Mouse (Mus musculus) MEL (cell line): ENCODE measurements at regions not wholly inside any gene's neighbourhood (a gene's known extent, or its start where the extent isn't known, plus 50 kb on each side); places are given as distances from the start of the nearest gene placed in this dataset.

ENCODE experiments used
- CTCF ChIP-seq, 3 experiments: IDR thresholded peaks in 2 of 3; conservative IDR thresholded peaks in 1 of 3; 2 replicates each; pipeline ENCODE4 v1.5.1; 2011 to 2012; ENCODE audit warnings: low read length in 3 of 3, low read depth in 2 of 3, mild to moderate bottlenecking in 2 of 3, improper control_type of control experiment in 1 of 3, inconsistent platforms in 1 of 3, mixed read lengths in 1 of 3, moderate library complexity in 1 of 3; ENCODE audit not compliant: control insufficient read depth in 1 of 3, insufficient read depth in 1 of 3, poor library complexity in 1 of 3, severe bottlenecking in 1 of 3
- MEF2A ChIP-seq: IDR thresholded peaks from 2 replicates; pipeline ENCODE4 v1.6.1; 2014; ENCODE audit warnings: low read depth, mild to moderate bottlenecking, inconsistent platforms, low read length, improper control_type of control experiment; ENCODE audit not compliant: poor library complexity, insufficient replicate concordance, severe bottlenecking; ENCODE audit errors: extremely low read depth
- POLR2AphosphoS5 ChIP-seq: IDR thresholded peaks from 2 replicates; pipeline ENCODE4 v1.6.1; 2012; ENCODE audit warnings: low read depth, borderline replicate concordance, mild to moderate bottlenecking, inconsistent platforms, low read length, moderate library complexity, mixed read lengths
- TAL1 ChIP-seq: IDR thresholded peaks from 2 replicates; pipeline ENCODE4 v1.6.1; 2012; ENCODE audit warnings: mild to moderate bottlenecking, inconsistent platforms, low read length, moderate library complexity, mixed read lengths
- USF1 ChIP-seq: IDR thresholded peaks from 2 replicates; pipeline ENCODE4 v1.6.1; 2014; ENCODE audit warnings: low read depth, mild to moderate bottlenecking, inconsistent platforms, low read length, improper control_type of control experiment, moderate library complexity
- ZC3H11A ChIP-seq: IDR thresholded peaks from 2 replicates; pipeline ENCODE4 v1.6.1; 2012; ENCODE audit warnings: low read depth, mild to moderate bottlenecking, inconsistent platforms, low read length, improper control_type of control experiment

GRCm38 (mm10) chr16:86361099-86361498, 459.5 kb upstream of the Adamts5 start:
- TF ChIP-seq MEF2A, result no peak
- TF ChIP-seq CTCF (IDR thresholded peaks at IDR 0.05 in 2 of 3, conservative IDR thresholded peaks at IDR 0.05 in 1 of 3; ENCODE audit: control insufficient read depth in 1 of 3, insufficient read depth in 1 of 3, low read depth in 2 of 3, low read length in 3 of 3, poor library complexity in 1 of 3, severe bottlenecking in 1 of 3), result no peak
- TF ChIP-seq TAL1, result no peak
- TF ChIP-seq ZC3H11A, result no peak
- no peak for TF ChIP-seq POLR2AphosphoS5
- TF ChIP-seq USF1, result no peak
